Mouse (Mus musculus): Measurements from ENCODE around the gene Rimbp3. TPM values are rescaled to one million over a fixed set of nuclear protein-coding genes. Genes with fewer than 3 reads are reported as not detected.

Rimbp3 gene
- total and polyA plus RNA-seq, 2 experiments from 2014 or later, result 0.11 to 0.61 TPM

GRCm38 (mm10) chr16:17204990-17205389 lies 3.4 kb upstream of the Rimbp3 start:
- TF ChIP-seq EP300 (IDR thresholded peaks at IDR 0.05; ENCODE audit: low read depth) (no peak), CTCF (IDR thresholded peaks at IDR 0.05; ENCODE audit: low read depth) (peak; percentile 78)
- H3K4me1 ChIP-seq (ENCODE audit: control insufficient read depth, insufficient read depth), result peaks cover 12% of the 10 kb centered on the region
- H3K4me2 ChIP-seq (ENCODE audit: low read depth, low read length), result no peak overlapping the region
- no peak overlapping the region for H3K27ac ChIP-seq (ENCODE audit: low read depth)
- H3K27me3 ChIP-seq (ENCODE audit: control insufficient read depth, insufficient read depth, low read length), result 0 out of 2 replicates have a peak, but pooled peaks cover 3% of the 10 kb centered on the region
- H3K9ac ChIP-seq (replicated peaks; ENCODE audit: low read depth, low read length), result no peak overlapping the region
- DNase-seq (ENCODE audit: low spot score), result no peak
- H3K9me3 ChIP-seq (replicated peaks; ENCODE audit: control insufficient read depth, low read length), result no peaks in the 10 kb centered on the region
- H3K36me3 ChIP-seq (replicated peaks; ENCODE audit: control insufficient read depth, insufficient read depth, low read length), result no peaks in the 10 kb centered on the region
- 5% methylated on average over 6 of the region's 6 CpGs for WGBS
- no peak for ATAC-seq (ENCODE audit: insufficient read depth, low read depth)
- H3K4me3 ChIP-seq (ENCODE audit: low read depth, low read length), result no peak overlapping the region

- H3K9ac ChIP-seq (replicated peaks; ENCODE audit: low read depth, low read length), result no peak overlapping the region
- DNase-seq (ENCODE audit: low spot score) (no peak), ATAC-seq (ENCODE audit: insufficient read depth, low read depth) (no peak)
- TF ChIP-seq CTCF (IDR thresholded peaks at IDR 0.05; ENCODE audit: low read depth), result no peak
- TF ChIP-seq EP300 (IDR thresholded peaks at IDR 0.05; ENCODE audit: low read depth), result no peak
- H3K4me3 ChIP-seq (ENCODE audit: low read depth, low read length), result peak overlapping the region; percentile 58
- 3% methylated on average over 37 of the region's 37 CpGs for WGBS
- no peak overlapping the region for H3K27ac ChIP-seq (ENCODE audit: low read depth)
- H3K4me1 ChIP-seq (ENCODE audit: control insufficient read depth, insufficient read depth), result peaks cover 13% of the 10 kb centered on the region
- H3K27me3 ChIP-seq (ENCODE audit: control insufficient read depth, insufficient read depth, low read length), result peaks cover 16% of the 10 kb centered on the region
- H3K9me3 ChIP-seq (replicated peaks; ENCODE audit: control insufficient read depth, low read length), result no peaks in the 10 kb centered on the region
- H3K4me2 ChIP-seq (ENCODE audit: low read depth, low read length), result peak overlapping the region; percentile 96
- no peaks in the 10 kb centered on the region for H3K36me3 ChIP-seq (replicated peaks; ENCODE audit: control insufficient read depth, insufficient read depth, low read length)
Observed at GRCm38 (mm10) chr16:17209404-17209960, 1.1 kb downstream of the Rimbp3 start.

- ATAC-seq (ENCODE audit: insufficient read depth, low read depth), result peak; percentile 79
- H3K36me3 ChIP-seq (replicated peaks; ENCODE audit: control insufficient read depth, insufficient read depth, low read length), result no peaks in the 10 kb centered on the region
- DNase-seq (ENCODE audit: low spot score), result peak; percentile 70
- H3K9me3 ChIP-seq (replicated peaks; ENCODE audit: control insufficient read depth, low read length), result no peaks in the 10 kb centered on the region
- peak; percentile 89 for TF ChIP-seq CTCF (IDR thresholded peaks at IDR 0.05; ENCODE audit: low read depth)
- TF ChIP-seq EP300 (IDR thresholded peaks at IDR 0.05; ENCODE audit: low read depth), result no peak
- peaks cover 13% of the 10 kb centered on the region for H3K4me1 ChIP-seq (ENCODE audit: control insufficient read depth, insufficient read depth)
- peak overlapping the region; percentile 58 for H3K4me3 ChIP-seq (ENCODE audit: low read depth, low read length)
- no peak overlapping the region for H3K27ac ChIP-seq (ENCODE audit: low read depth)
- peaks cover 16% of the 10 kb centered on the region for H3K27me3 ChIP-seq (ENCODE audit: control insufficient read depth, insufficient read depth, low read length)
- 9% methylated on average over 48 of the region's 48 CpGs for WGBS
- peak overlapping the region; percentile 96 for H3K4me2 ChIP-seq (ENCODE audit: low read depth, low read length)
- no peak overlapping the region; the same call in 1 of the 2 replicates for H3K9ac ChIP-seq (replicated peaks; ENCODE audit: low read depth, low read length)
Observed at GRCm38 (mm10) chr16:17209981-17210838, 1.8 kb downstream of the Rimbp3 start.

- Histone ChIP-seq H3K4me3 (ENCODE audit: low read depth, low read length) (no peak overlapping the region), H3K36me3 (replicated peaks; ENCODE audit: control insufficient read depth, insufficient read depth, low read length) (no peaks in the 10 kb centered on the region), H3K4me2 (ENCODE audit: low read depth, low read length) (no peak overlapping the region), H3K4me1 (ENCODE audit: control insufficient read depth, insufficient read depth) (peaks cover 4% of the 10 kb centered on the region; the same call in 1 of the 2 replicates), H3K27me3 (ENCODE audit: control insufficient read depth, insufficient read depth, low read length) (no peaks in the 10 kb centered on the region), H3K27ac (ENCODE audit: low read depth) (no peak overlapping the region), H3K9ac (replicated peaks; ENCODE audit: low read depth, low read length) (no peak overlapping the region), H3K9me3 (replicated peaks; ENCODE audit: control insufficient read depth, low read length) (no peaks in the 10 kb centered on the region)
- ATAC-seq (ENCODE audit: insufficient read depth, low read depth) (no peak), DNase-seq (ENCODE audit: low spot score) (no peak)
- WGBS, result 63% methylated on average over 8 of the region's 8 CpGs
- TF ChIP-seq EP300 (IDR thresholded peaks at IDR 0.05; ENCODE audit: low read depth) (no peak), CTCF (IDR thresholded peaks at IDR 0.05; ENCODE audit: low read depth) (no peak)
Observed at GRCm38 (mm10) chr16:17216934-17217633, 8.7 kb downstream of the Rimbp3 start.

DNA sequence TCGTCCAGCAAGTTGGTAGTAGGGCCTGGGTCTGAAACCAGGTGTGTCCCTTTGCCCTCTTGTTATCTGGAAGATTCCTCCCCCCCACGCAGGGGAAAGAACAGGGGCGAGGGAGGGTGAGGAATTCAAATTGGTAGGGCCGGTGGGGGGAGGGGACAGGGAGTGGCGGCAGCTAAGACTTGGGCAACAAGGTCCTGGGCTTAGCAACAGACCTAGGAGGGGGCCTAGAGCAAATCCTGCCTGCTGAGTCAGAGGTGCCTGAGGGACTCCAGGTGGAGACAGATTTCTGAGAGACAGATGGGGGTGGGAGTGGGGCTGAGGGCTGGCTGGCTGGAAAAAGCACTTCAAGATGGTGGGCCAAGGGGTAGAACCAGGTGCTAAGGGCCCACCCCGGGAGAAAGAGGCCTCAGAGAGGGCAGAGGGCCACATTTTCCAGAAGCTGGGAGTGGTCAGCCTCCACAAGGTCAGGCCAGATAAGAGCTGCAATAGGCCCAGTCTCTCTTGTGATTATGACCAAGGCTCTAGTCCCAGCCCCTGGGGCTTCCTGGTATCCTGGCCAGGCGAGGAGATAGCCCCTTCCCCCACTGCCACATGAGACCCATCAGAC lies 11.8 kb downstream of the Rimbp3 start:
- 32% methylated on average over 7 of the region's 7 CpGs for WGBS
- Histone ChIP-seq H3K4me2 (ENCODE audit: low read depth, low read length) (no peak overlapping the region), H3K4me1 (ENCODE audit: control insufficient read depth, insufficient read depth) (peaks cover 4% of the 10 kb centered on the region; the same call in 1 of the 2 replicates), H3K27me3 (ENCODE audit: control insufficient read depth, insufficient read depth, low read length) (no peaks in the 10 kb centered on the region), H3K4me3 (ENCODE audit: low read depth, low read length) (no peak overlapping the region), H3K9me3 (replicated peaks; ENCODE audit: control insufficient read depth, low read length) (no peaks in the 10 kb centered on the region), H3K27ac (ENCODE audit: low read depth) (no peak overlapping the region), H3K36me3 (replicated peaks; ENCODE audit: control insufficient read depth, insufficient read depth, low read length) (no peaks in the 10 kb centered on the region), H3K9ac (replicated peaks; ENCODE audit: low read depth, low read length) (no peak overlapping the region)
- DNase-seq (ENCODE audit: low spot score) (no peak), ATAC-seq (ENCODE audit: insufficient read depth, low read depth) (no peak)
- TF ChIP-seq CTCF (IDR thresholded peaks at IDR 0.05; ENCODE audit: low read depth) (no peak), EP300 (IDR thresholded peaks at IDR 0.05; ENCODE audit: low read depth) (no peak)
